Mouse (Mus musculus) heart, embryonic 12.5 days (tissue): ENCODE data around the gene Prpsap1. TPM values are rescaled to one million over a fixed set of nuclear protein-coding genes. Genes with fewer than 3 reads are reported as not detected.

Experiments used
- ATAC-seq: fragments of 200-750 bp; cut with Nextera tagmentation; 2 replicates; pipeline ENCODE4 v1.8.0; 2017; ENCODE audit warnings: moderate TSS enrichment, moderate library complexity; ENCODE audit not compliant: insufficient number of reproducible peaks, low FRiP score
- H3K27ac ChIP-seq: fragments of 300-500 bp; sonication (generic); 2 replicates; pipeline ENCODE4 v1.5.1; 2016; ENCODE audit warnings: mild to moderate bottlenecking, moderate library complexity; ENCODE audit not compliant: poor library complexity, severe bottlenecking
- H3K27me3 ChIP-seq: fragments of 300-500 bp; sonication (generic); replicated peaks from 2 replicates; pipeline ENCODE4 v1.6.1; 2016; ENCODE audit warnings: mild to moderate bottlenecking, moderate library complexity
- H3K36me3 ChIP-seq: fragments of 300-500 bp; sonication (generic); 2 replicates; pipeline ENCODE4 v1.6.1; 2016; ENCODE audit warnings: mild to moderate bottlenecking, moderate library complexity
- H3K4me1 ChIP-seq: fragments of 300-500 bp; sonication (generic); replicated peaks from 2 replicates; pipeline ENCODE4 v1.6.1; 2016; ENCODE audit warnings: mild to moderate bottlenecking
- H3K4me2 ChIP-seq: fragments of 300-500 bp; sonication (generic); 2 replicates; pipeline ENCODE4 v1.6.1; 2016; ENCODE audit warnings: mild to moderate bottlenecking, moderate library complexity
- H3K4me3 ChIP-seq: fragments of 300-500 bp; sonication (generic); 2 replicates; pipeline ENCODE4 v1.5.1; 2016; ENCODE audit warnings: mild to moderate bottlenecking
- H3K9ac ChIP-seq: fragments of 300-500 bp; sonication (generic); 2 replicates; pipeline ENCODE4 v1.6.1; 2016; ENCODE audit warnings: mild to moderate bottlenecking, moderate library complexity
- H3K9me3 ChIP-seq: fragments of 300-500 bp; sonication (generic); replicated peaks from 2 replicates; pipeline ENCODE4 v1.6.1; 2016; ENCODE audit warnings: mild to moderate bottlenecking, moderate library complexity
- WGBS: fragments of 180-500 bp; shearing (Covaris S2); methylation state at CpG from one replicate; pipeline ENCODE4 v1.1.7; 2016; 5-methylcytosine and 5-hydroxymethylcytosine counted together
- polyA plus RNA-seq: library from polyadenylated mRNA; unstranded; fragments of >200 nt; fragmentation: Nextera tagmentation; extraction: Ambion mirVana; gene quantifications from 2 replicates; pipeline ENCODE4 v1.2.1, GENCODE M21; 2016

The Prpsap1 gene
- 94.8 and 96.8 TPM in 2 replicates for polyA plus RNA-seq

DNA sequence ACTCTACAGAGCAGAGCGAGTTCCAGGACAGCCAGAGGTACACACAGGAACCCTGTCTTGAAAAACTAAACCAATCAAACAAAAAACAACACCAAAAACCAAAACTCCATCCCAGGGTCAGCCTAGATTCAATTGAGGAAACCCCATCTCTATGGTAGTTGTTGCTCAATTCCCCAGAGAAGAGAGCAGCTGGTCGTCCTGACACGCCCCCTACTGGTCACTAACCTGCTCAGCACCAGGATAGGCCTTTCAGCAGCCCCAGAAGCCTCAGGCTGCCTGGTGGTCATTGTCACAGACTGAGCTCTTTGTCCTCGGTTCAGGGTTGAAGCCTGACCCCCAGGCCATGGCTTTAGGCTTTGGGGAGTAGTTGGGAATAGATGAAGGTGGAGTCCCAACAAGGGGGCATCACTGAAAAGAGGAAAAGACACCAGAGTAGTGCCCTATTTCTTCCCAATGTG lies at the start of gene Prpsap1:
Gene Prpsap1 (minus strand): TSS at position 408 of the 458 bp plus-strand sequence.
- H3K27ac ChIP-seq = no peak within 1 kb of the TSS
- H3K27me3 ChIP-seq = no peaks in the 10 kb centered on the region
- ATAC-seq = no peak
- WGBS = 27% methylated on average over 4 of the region's 4 CpGs
- H3K4me3 ChIP-seq = no peak within 1 kb of the TSS
- no peak within 1 kb of the TSS for H3K9ac ChIP-seq
- peaks cover 18% of the 10 kb centered on the region for H3K4me1 ChIP-seq
- peaks cover under 1% of the 10 kb centered on the region; the same call in 1 of the 2 replicates for H3K36me3 ChIP-seq
- no peaks in the 10 kb centered on the region for H3K9me3 ChIP-seq
- H3K4me2 ChIP-seq = no peak within 1 kb of the TSS

- no peaks in the 10 kb centered on the region for H3K9me3 ChIP-seq
- no peaks in the 10 kb centered on the region for H3K4me1 ChIP-seq
- 82% methylated on average over 4 of the region's 4 CpGs for WGBS
- H3K27me3 ChIP-seq = no peaks in the 10 kb centered on the region
- no peak overlapping the region for H3K27ac ChIP-seq
- no peak overlapping the region for H3K4me3 ChIP-seq
- no peak overlapping the region for H3K9ac ChIP-seq
- H3K36me3 ChIP-seq = peaks cover 95% of the 10 kb centered on the region
- ATAC-seq = no peak
- no peak overlapping the region for H3K4me2 ChIP-seq
Observed at GRCm38 (mm10) chr11:116543110-116543509, 49.1 kb upstream of the Prpsap1 start.

- no peak for ATAC-seq
- Histone ChIP-seq H3K9me3 (no peaks in the 10 kb centered on the region), H3K36me3 (peaks cover 83% of the 10 kb centered on the region), H3K27me3 (no peaks in the 10 kb centered on the region), H3K9ac (no peak overlapping the region), H3K27ac (no peak overlapping the region), H3K4me3 (no peak overlapping the region), H3K4me2 (no peak overlapping the region), H3K4me1 (peaks cover 13% of the 10 kb centered on the region)
- 90% methylated on average over 11 of the region's 11 CpGs for WGBS
Observed at GRCm38 (mm10) chr11:116541183-116541582, 47.2 kb upstream of the Prpsap1 start.

GRCm38 (mm10) chr11:116538142-116538735 lies 44.2 kb upstream of the Prpsap1 start:
- 80% methylated on average over 12 of the region's 12 CpGs for WGBS
- Histone ChIP-seq H3K4me3 (no peak overlapping the region), H3K9ac (no peak overlapping the region), H3K4me2 (no peak overlapping the region), H3K36me3 (peaks cover 57% of the 10 kb centered on the region), H3K9me3 (no peaks in the 10 kb centered on the region), H3K4me1 (peaks cover 25% of the 10 kb centered on the region), H3K27me3 (peaks cover 24% of the 10 kb centered on the region), H3K27ac (no peak overlapping the region)
- no peak for ATAC-seq

- H3K9me3 ChIP-seq = no peaks in the 10 kb centered on the region
- H3K27ac ChIP-seq = no peak overlapping the region
- H3K4me3 ChIP-seq = no peak overlapping the region
- H3K9ac ChIP-seq = no peak overlapping the region
- H3K4me2 ChIP-seq = no peak overlapping the region
- peaks cover 48% of the 10 kb centered on the region for H3K36me3 ChIP-seq
- WGBS = 41% methylated on average over 5 of the region's 5 CpGs
- peaks cover 33% of the 10 kb centered on the region for H3K4me1 ChIP-seq
- ATAC-seq = no peak
- peaks cover 32% of the 10 kb centered on the region for H3K27me3 ChIP-seq
Observed at GRCm38 (mm10) chr11:116537388-116537787, 43.4 kb upstream of the Prpsap1 start.

GRCm38 (mm10) chr11:116536685-116537084 lies 42.7 kb upstream of the Prpsap1 start:
- Histone ChIP-seq H3K9me3 (no peaks in the 10 kb centered on the region), H3K9ac (no peak overlapping the region), H3K27me3 (peaks cover 35% of the 10 kb centered on the region), H3K4me3 (no peak overlapping the region), H3K36me3 (peaks cover 41% of the 10 kb centered on the region), H3K4me2 (no peak overlapping the region), H3K4me1 (peaks cover 40% of the 10 kb centered on the region), H3K27ac (no peak overlapping the region)
- ATAC-seq = no peak
- 54% methylated on average over 7 of the region's 7 CpGs for WGBS

GRCm38 (mm10) chr11:116534154-116534865 lies 40.3 kb upstream of the Prpsap1 start:
- Histone ChIP-seq H3K27ac (no peak overlapping the region), H3K36me3 (peaks cover 18% of the 10 kb centered on the region), H3K4me1 (peaks cover 56% of the 10 kb centered on the region), H3K4me3 (peak overlapping the region; percentile 55), H3K27me3 (peaks cover 53% of the 10 kb centered on the region), H3K9ac (0 out of 2 replicates have a peak overlapping the region, but pooled peaks have one; percentile 25), H3K9me3 (no peaks in the 10 kb centered on the region), H3K4me2 (peak overlapping the region; percentile 95)
- peak; percentile 70 for ATAC-seq
- 18% methylated on average over 20 of the region's 20 CpGs for WGBS

DNA sequence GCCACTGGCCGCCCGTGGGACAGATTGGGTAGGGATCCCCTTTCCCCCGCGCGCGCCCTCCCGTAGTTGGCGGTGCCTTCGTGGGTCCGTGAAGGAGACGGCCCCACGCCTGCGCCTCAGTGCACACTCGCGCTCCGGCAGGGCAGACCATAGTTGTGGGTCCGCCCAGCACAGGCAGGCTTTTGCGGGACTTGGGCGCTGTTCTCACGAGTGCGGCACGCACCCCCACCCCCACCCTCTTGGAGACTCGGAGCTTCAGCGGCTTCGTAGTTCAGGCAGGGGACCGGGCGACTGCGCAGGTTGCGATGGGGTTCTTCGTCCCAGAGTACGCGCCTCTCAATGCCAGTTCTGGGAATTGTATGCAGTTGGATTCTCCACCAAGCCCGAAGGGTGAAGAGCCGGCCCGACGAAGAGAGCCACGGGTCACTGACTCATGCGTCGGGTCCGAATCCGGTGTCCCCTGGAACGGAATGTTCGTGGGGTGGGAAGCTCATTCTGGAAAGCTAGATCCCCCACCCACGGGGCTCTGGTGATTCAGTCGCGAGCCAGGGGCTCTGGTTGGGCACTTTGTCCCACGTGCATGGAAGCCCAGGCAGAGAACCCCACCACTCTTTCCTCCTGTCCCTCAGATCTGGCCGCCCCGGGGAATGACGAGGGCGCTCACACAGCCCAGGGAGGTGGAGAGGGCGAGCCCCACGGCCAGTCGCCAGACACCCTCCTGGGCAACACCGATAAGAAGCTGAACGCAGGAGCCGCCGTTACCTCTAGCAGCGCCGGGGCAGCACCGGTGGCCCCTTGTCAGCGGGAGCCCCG lies 39.5 kb upstream of the Prpsap1 start:
- Histone ChIP-seq H3K4me3 (peak overlapping the region; percentile 55), H3K4me1 (peaks cover 56% of the 10 kb centered on the region), H3K36me3 (peaks cover 10% of the 10 kb centered on the region), H3K27me3 (peaks cover 53% of the 10 kb centered on the region), H3K4me2 (peak overlapping the region; percentile 95), H3K9me3 (no peaks in the 10 kb centered on the region), H3K9ac (peak overlapping the region; percentile 65), H3K27ac (no peak overlapping the region)
- peak; percentile 53; the same call in 1 of the 2 replicates for ATAC-seq
- WGBS = under 1% methylated on average over 60 of the region's 63 CpGs

GRCm38 (mm10) chr11:116532810-116533338 lies 38.9 kb upstream of the Prpsap1 start:
- Histone ChIP-seq H3K4me2 (peak overlapping the region; percentile 95), H3K27me3 (peaks cover 53% of the 10 kb centered on the region), H3K4me1 (peaks cover 56% of the 10 kb centered on the region), H3K36me3 (0 out of 2 replicates have a peak, but pooled peaks cover 3% of the 10 kb centered on the region), H3K4me3 (peak overlapping the region; percentile 55), H3K27ac (no peak overlapping the region), H3K9ac (peak overlapping the region; percentile 65), H3K9me3 (no peaks in the 10 kb centered on the region)
- peak; percentile 15 for ATAC-seq
- 0% methylated on average over 50 of the region's 50 CpGs for WGBS

- ATAC-seq = no peak
- Histone ChIP-seq H3K27me3 (peaks cover 53% of the 10 kb centered on the region), H3K4me1 (peaks cover 55% of the 10 kb centered on the region), H3K27ac (no peak overlapping the region), H3K9ac (peak overlapping the region; percentile 65), H3K9me3 (no peaks in the 10 kb centered on the region), H3K36me3 (0 out of 2 replicates have a peak, but pooled peaks cover 3% of the 10 kb centered on the region), H3K4me2 (peak overlapping the region; percentile 95), H3K4me3 (peak overlapping the region; percentile 55)
- WGBS = under 1% methylated on average over 30 of the region's 30 CpGs
Observed at GRCm38 (mm10) chr11:116532262-116532809, 38.3 kb upstream of the Prpsap1 start.
